Mouse (Mus musculus): ENCODE measurements around the gene Ubxn11. TPM values are rescaled to one million over a fixed set of nuclear protein-coding genes. Genes with fewer than 3 reads are reported as not detected.
A peak's percentile ranks its signal among the peaks of the same experiment; 100 is the strongest.

Gene Ubxn11
- 7.0 and 8.3 TPM in 2 replicates for polyA plus RNA-seq (2014; fragmentation: Nextera tagmentation; extraction: Ambion mirVana)

- WGBS: 18% methylated on average over 34 of the region's 34 CpGs
- Histone ChIP-seq H3K9ac (replicated peaks; ENCODE audit: low read depth, low read length) (peak within 1 kb of the TSS; percentile 38), H3K4me3 (ENCODE audit: low read depth, low read length) (peak within 1 kb of the TSS; percentile 81), H3K27ac (ENCODE audit: low read length) (0 out of 2 replicates have a peak within 1 kb of the TSS, but pooled peaks have one; percentile 10), H3K36me3 (ENCODE audit: control insufficient read depth, insufficient read depth, low read length) (no peaks in the 10 kb centered on the region), H3K4me1 (ENCODE audit: control insufficient read depth, insufficient read depth, low read length) (0 out of 2 replicates have a peak, but pooled peaks cover 3% of the 10 kb centered on the region), H3K9me3 (ENCODE audit: control insufficient read depth, low read depth, low read length) (no peaks in the 10 kb centered on the region), H3K27me3 (ENCODE audit: control insufficient read depth, insufficient read depth, low read length) (no peaks in the 10 kb centered on the region), H3K4me2 (replicated peaks; ENCODE audit: low read depth, low read length) (peak within 1 kb of the TSS; percentile 68)
- ATAC-seq (ENCODE audit: insufficient number of reproducible peaks, insufficient read depth, low FRiP score, low read depth): peak; percentile 96
Measured at GRCm38 (mm10) chr4:134101979-134102741, at the start of gene Ubxn11. Gene Ubxn11 (plus strand): TSS chr4:134102570.

- 77% methylated on average over 3 of the region's 3 CpGs for WGBS
- H3K4me1 ChIP-seq (ENCODE audit: control insufficient read depth, insufficient read depth, low read length): peaks cover 5% of the 10 kb centered on the region
- no peak within 1 kb of the TSS for H3K27ac ChIP-seq (ENCODE audit: low read length)
- ATAC-seq (ENCODE audit: insufficient number of reproducible peaks, insufficient read depth, low FRiP score, low read depth): no peak
- no peak within 1 kb of the TSS for H3K4me2 ChIP-seq (replicated peaks; ENCODE audit: low read depth, low read length)
- no peaks in the 10 kb centered on the region for H3K27me3 ChIP-seq (ENCODE audit: control insufficient read depth, insufficient read depth, low read length)
- no peaks in the 10 kb centered on the region for H3K9me3 ChIP-seq (ENCODE audit: control insufficient read depth, low read depth, low read length)
- no peak within 1 kb of the TSS for H3K4me3 ChIP-seq (ENCODE audit: low read depth, low read length)
- no peaks in the 10 kb centered on the region for H3K36me3 ChIP-seq (ENCODE audit: control insufficient read depth, insufficient read depth, low read length)
- no peak within 1 kb of the TSS for H3K9ac ChIP-seq (replicated peaks; ENCODE audit: low read depth, low read length)
Measured at GRCm38 (mm10) chr4:134053538-134053937, 48.8 kb upstream of the Ubxn11 start, which contains the start of gene Zfp683. Gene Zfp683 (plus strand): TSS chr4:134053838.

- no peak overlapping the region for H3K4me3 ChIP-seq (ENCODE audit: low read depth, low read length)
- H3K27ac ChIP-seq (ENCODE audit: low read length): no peak overlapping the region
- ATAC-seq (ENCODE audit: insufficient number of reproducible peaks, insufficient read depth, low FRiP score, low read depth): no peak
- H3K36me3 ChIP-seq (ENCODE audit: control insufficient read depth, insufficient read depth, low read length): no peaks in the 10 kb centered on the region
- H3K9me3 ChIP-seq (ENCODE audit: control insufficient read depth, low read depth, low read length): no peaks in the 10 kb centered on the region
- no peaks in the 10 kb centered on the region for H3K4me1 ChIP-seq (ENCODE audit: control insufficient read depth, insufficient read depth, low read length)
- no peaks in the 10 kb centered on the region for H3K27me3 ChIP-seq (ENCODE audit: control insufficient read depth, insufficient read depth, low read length)
- 0 out of 2 replicates have a peak overlapping the region, but pooled peaks have one; percentile 7 for H3K4me2 ChIP-seq (replicated peaks; ENCODE audit: low read depth, low read length)
- WGBS: 24% methylated on average over 14 of the region's 14 CpGs
- H3K9ac ChIP-seq (replicated peaks; ENCODE audit: low read depth, low read length): no peak overlapping the region
Measured at GRCm38 (mm10) chr4:134058166-134058715, 44.1 kb upstream of the Ubxn11 start.

- Histone ChIP-seq H3K9me3 (ENCODE audit: control insufficient read depth, low read depth, low read length) (no peaks in the 10 kb centered on the region), H3K36me3 (ENCODE audit: control insufficient read depth, insufficient read depth, low read length) (no peaks in the 10 kb centered on the region), H3K9ac (replicated peaks; ENCODE audit: low read depth, low read length) (no peak overlapping the region), H3K27me3 (ENCODE audit: control insufficient read depth, insufficient read depth, low read length) (no peaks in the 10 kb centered on the region), H3K4me3 (ENCODE audit: low read depth, low read length) (no peak overlapping the region), H3K4me2 (replicated peaks; ENCODE audit: low read depth, low read length) (no peak overlapping the region), H3K4me1 (ENCODE audit: control insufficient read depth, insufficient read depth, low read length) (no peaks in the 10 kb centered on the region), H3K27ac (ENCODE audit: low read length) (no peak overlapping the region)
- WGBS: 83% methylated on average over 6 of the region's 6 CpGs
- no peak for ATAC-seq (ENCODE audit: insufficient number of reproducible peaks, insufficient read depth, low FRiP score, low read depth)
Measured at GRCm38 (mm10) chr4:134058908-134059307, 43.5 kb upstream of the Ubxn11 start.

- no peak for ATAC-seq (ENCODE audit: insufficient number of reproducible peaks, insufficient read depth, low FRiP score, low read depth)
- H3K9me3 ChIP-seq (ENCODE audit: control insufficient read depth, low read depth, low read length): no peaks in the 10 kb centered on the region
- H3K36me3 ChIP-seq (ENCODE audit: control insufficient read depth, insufficient read depth, low read length): no peaks in the 10 kb centered on the region
- H3K27me3 ChIP-seq (ENCODE audit: control insufficient read depth, insufficient read depth, low read length): no peaks in the 10 kb centered on the region
- no peak within 1 kb of the TSS for H3K9ac ChIP-seq (replicated peaks; ENCODE audit: low read depth, low read length)
- no peak within 1 kb of the TSS for H3K4me3 ChIP-seq (ENCODE audit: low read depth, low read length)
- 46% methylated on average over 28 of the region's 28 CpGs for WGBS
- H3K4me1 ChIP-seq (ENCODE audit: control insufficient read depth, insufficient read depth, low read length): no peaks in the 10 kb centered on the region
- H3K4me2 ChIP-seq (replicated peaks; ENCODE audit: low read depth, low read length): no peak within 1 kb of the TSS
- no peak within 1 kb of the TSS for H3K27ac ChIP-seq (ENCODE audit: low read length)
Measured at GRCm38 (mm10) chr4:134060135-134060865, 42.1 kb upstream of the Ubxn11 start, which contains the start of gene Crybg2. Gene Crybg2 (plus strand): TSS chr4:134060815.

- no peaks in the 10 kb centered on the region for H3K9me3 ChIP-seq (ENCODE audit: control insufficient read depth, low read depth, low read length)
- H3K4me3 ChIP-seq (ENCODE audit: low read depth, low read length): no peak overlapping the region
- no peak overlapping the region for H3K9ac ChIP-seq (replicated peaks; ENCODE audit: low read depth, low read length)
- no peak overlapping the region for H3K27ac ChIP-seq (ENCODE audit: low read length)
- no peaks in the 10 kb centered on the region for H3K36me3 ChIP-seq (ENCODE audit: control insufficient read depth, insufficient read depth, low read length)
- no peaks in the 10 kb centered on the region for H3K27me3 ChIP-seq (ENCODE audit: control insufficient read depth, insufficient read depth, low read length)
- H3K4me1 ChIP-seq (ENCODE audit: control insufficient read depth, insufficient read depth, low read length): no peaks in the 10 kb centered on the region
- no peak overlapping the region for H3K4me2 ChIP-seq (replicated peaks; ENCODE audit: low read depth, low read length)
- whole genome bisulfite sequencing: 61% methylated on average over 18 of the region's 18 CpGs
- ATAC-seq (ENCODE audit: insufficient number of reproducible peaks, insufficient read depth, low FRiP score, low read depth): no peak
Measured at GRCm38 (mm10) chr4:134061166-134061830, 41.1 kb upstream of the Ubxn11 start.

GRCm38 (mm10) chr4:134061944-134062446, 40.4 kb upstream of the Ubxn11 start:
- 33% methylated on average over 8 of the region's 8 CpGs for WGBS
- Histone ChIP-seq H3K27me3 (ENCODE audit: control insufficient read depth, insufficient read depth, low read length) (no peaks in the 10 kb centered on the region), H3K4me2 (replicated peaks; ENCODE audit: low read depth, low read length) (no peak overlapping the region), H3K4me1 (ENCODE audit: control insufficient read depth, insufficient read depth, low read length) (no peaks in the 10 kb centered on the region), H3K9me3 (ENCODE audit: control insufficient read depth, low read depth, low read length) (no peaks in the 10 kb centered on the region), H3K27ac (ENCODE audit: low read length) (no peak overlapping the region), H3K9ac (replicated peaks; ENCODE audit: low read depth, low read length) (no peak overlapping the region), H3K36me3 (ENCODE audit: control insufficient read depth, insufficient read depth, low read length) (no peaks in the 10 kb centered on the region), H3K4me3 (ENCODE audit: low read depth, low read length) (no peak overlapping the region)
- peak; percentile 82 for ATAC-seq (ENCODE audit: insufficient number of reproducible peaks, insufficient read depth, low FRiP score, low read depth)

- no peak overlapping the region for H3K27ac ChIP-seq (ENCODE audit: low read length)
- no peak for ATAC-seq (ENCODE audit: insufficient number of reproducible peaks, insufficient read depth, low FRiP score, low read depth)
Measured at GRCm38 (mm10) chr4:134062561-134062960, 39.8 kb upstream of the Ubxn11 start.

More at GRCm38 (mm10) chr4:134062561-134062960, 39.8 kb upstream of the Ubxn11 start:
- 60% methylated on average over 8 of the region's 8 CpGs for WGBS
- no peaks in the 10 kb centered on the region for H3K36me3 ChIP-seq (ENCODE audit: control insufficient read depth, insufficient read depth, low read length)
- H3K9ac ChIP-seq (replicated peaks; ENCODE audit: low read depth, low read length): no peak overlapping the region
- H3K4me2 ChIP-seq (replicated peaks; ENCODE audit: low read depth, low read length): no peak overlapping the region
- no peaks in the 10 kb centered on the region for H3K4me1 ChIP-seq (ENCODE audit: control insufficient read depth, insufficient read depth, low read length)
- H3K9me3 ChIP-seq (ENCODE audit: control insufficient read depth, low read depth, low read length): no peaks in the 10 kb centered on the region
- H3K4me3 ChIP-seq (ENCODE audit: low read depth, low read length): no peak overlapping the region
- H3K27me3 ChIP-seq (ENCODE audit: control insufficient read depth, insufficient read depth, low read length): no peaks in the 10 kb centered on the region
